Mouse (Mus musculus) adrenal gland, postnatal 0 days (tissue): Measurements from ENCODE around the gene Galnt16. TPM values are rescaled to one million over a fixed set of nuclear protein-coding genes. Genes with fewer than 3 reads are reported as not detected.

ENCODE experiments used
- polyA plus RNA-seq: library from polyadenylated mRNA; unstranded; fragments of >200 nt; fragmentation: Nextera tagmentation; extraction: Ambion mirVana; gene quantifications from 2 replicates; pipeline ENCODE4 v1.2.1, GENCODE M21; 2015

Gene Galnt16
- polyA plus RNA-seq, result 11.2 TPM in 2 replicates

GRCm38 (mm10) chr12:80517977-80518376 is at the start of gene Galnt16:
Gene Galnt16 (plus strand): TSS chr12:80518277.

GRCm38 (mm10) chr12:80643693-80644505 is 125.8 kb downstream of the Galnt16 start, which contains the start of the genes Slc39a9 and Erh:
Gene Slc39a9 (plus strand): TSS chr12:80643883.
Gene Erh (minus strand): TSS chr12:80644341.

Other genes starting within 250 kb of the Galnt16 start
- 8.4 and 12.8 TPM in 2 replicates for gene Dcaf5, start 81.7 kb upstream of the Galnt16 start, polyA plus RNA-seq
- gene Exd2, start 55.2 kb upstream of the Galnt16 start, polyA plus RNA-seq, result 13.7 and 13.8 TPM in 2 replicates
- 9.0 and 13.1 TPM in 2 replicates for gene Slc39a9, start 125.6 kb downstream of the Galnt16 start, polyA plus RNA-seq
- gene Erh, start 126.1 kb downstream of the Galnt16 start, polyA plus RNA-seq, result 129 and 132 TPM in 2 replicates
- gene Plekhd1, start 174.3 kb downstream of the Galnt16 start, polyA plus RNA-seq, result 0.36 TPM in 1 of 2 replicates, not detected in the other
- 0.08 and 0.10 TPM in 2 replicates for gene Ccdc177, start 242.4 kb downstream of the Galnt16 start, polyA plus RNA-seq